Mouse (Mus musculus) forebrain, embryonic 11.5 days (tissue): ENCODE measurements around the gene Ccdc6. TPM values are rescaled to one million over a fixed set of nuclear protein-coding genes. Genes with fewer than 3 reads are reported as not detected.

ENCODE experiments used
- polyA plus RNA-seq: library from polyadenylated mRNA; unstranded; fragments of >200 nt; fragmentation: Nextera tagmentation; extraction: Ambion mirVana; gene quantifications from 2 replicates; pipeline ENCODE4 v1.2.1, GENCODE M21; 2014

Gene Ccdc6
- polyA plus RNA-seq, 1 experiment from 2014 or later = 17.6 TPM

Other genes with a start within 250 kb of the Ccdc6 start
- gene Mrln, start 107.5 kb downstream of the Ccdc6 start, polyA plus RNA-seq = 0.94 TPM in 1 of 2 replicates, not detected in the other
- 0.25 and 0.29 TPM in 2 replicates for gene Slc16a9, start 148.0 kb downstream of the Ccdc6 start, polyA plus RNA-seq